Mouse (Mus musculus): Measurements from ENCODE around the gene H2-DMb2.

The H2-DMb2 gene

GRCm38 (mm10) chr17:34179019-34179418 is 35.9 kb downstream of the H2-DMb2 start:
- DNase-seq (ENCODE audit: low read depth, low spot score) = no peak

- DNase-seq (ENCODE audit: low read depth, low spot score) = no peak
Measured at GRCm38 (mm10) chr17:34179913-34180859, 37.1 kb downstream of the H2-DMb2 start.

- no peak for DNase-seq (ENCODE audit: low read depth, low spot score)
Measured at GRCm38 (mm10) chr17:34183564-34184219, 40.6 kb downstream of the H2-DMb2 start.

GRCm38 (mm10) chr17:34185526-34185925 is 42.4 kb downstream of the H2-DMb2 start:
- DNase-seq (ENCODE audit: low read depth, low spot score) = no peak

- DNase-seq (ENCODE audit: low read depth, low spot score) = peak; percentile 69
Measured at GRCm38 (mm10) chr17:34186885-34187260, 43.8 kb downstream of the H2-DMb2 start.

GRCm38 (mm10) chr17:34187261-34187916 is 44.3 kb downstream of the H2-DMb2 start, which contains the start of the genes Tap1 and Psmb9:
Gene Tap1, plus strand, starts transcription at chr17:34187553.
Gene Psmb9, minus strand, starts transcription at chr17:34187764.
- peak; percentile 100 for DNase-seq (ENCODE audit: low read depth, low spot score)

GRCm38 (mm10) chr17:34188010-34188409 is 44.9 kb downstream of the H2-DMb2 start:
- peak; percentile 58 for DNase-seq (ENCODE audit: low read depth, low spot score)

GRCm38 (mm10) chr17:34188986-34189385 is 45.9 kb downstream of the H2-DMb2 start:
- no peak for DNase-seq (ENCODE audit: low read depth, low spot score)

- DNase-seq (ENCODE audit: low read depth, low spot score) = no peak
Measured at GRCm38 (mm10) chr17:34192852-34193251, 49.7 kb downstream of the H2-DMb2 start.

- no peak for DNase-seq (ENCODE audit: low read depth, low spot score)
Measured at GRCm38 (mm10) chr17:34193468-34193867, 50.4 kb downstream of the H2-DMb2 start.

- no peak for DNase-seq (ENCODE audit: low read depth, low spot score)
Measured at GRCm38 (mm10) chr17:34194723-34195122, 51.6 kb downstream of the H2-DMb2 start.

- peak; percentile 83 for DNase-seq (ENCODE audit: low read depth, low spot score)
Measured at GRCm38 (mm10) chr17:34196491-34196890, 53.4 kb downstream of the H2-DMb2 start.

GRCm38 (mm10) chr17:34196941-34197894 is 54.1 kb downstream of the H2-DMb2 start, which contains the start of gene Psmb8:
Gene Psmb8, plus strand, starts transcription at chr17:34197721.
- peak; percentile 90 for DNase-seq (ENCODE audit: low read depth, low spot score)

- peak; percentile 88 for DNase-seq (ENCODE audit: low read depth, low spot score)
Measured at GRCm38 (mm10) chr17:34197904-34198520, 54.9 kb downstream of the H2-DMb2 start.

GRCm38 (mm10) chr17:34198521-34198912 is 55.4 kb downstream of the H2-DMb2 start:
- no peak for DNase-seq (ENCODE audit: low read depth, low spot score)

- DNase-seq (ENCODE audit: low read depth, low spot score) = no peak
Measured at GRCm38 (mm10) chr17:34199050-34199619, 56.0 kb downstream of the H2-DMb2 start.

- no peak for DNase-seq (ENCODE audit: low read depth, low spot score)
Measured at GRCm38 (mm10) chr17:34200047-34200446, 56.9 kb downstream of the H2-DMb2 start.

GRCm38 (mm10) chr17:34200772-34201505 is 57.8 kb downstream of the H2-DMb2 start:
- peak; percentile 45 for DNase-seq (ENCODE audit: low read depth, low spot score)

All from CD4-positive, CD25-positive, alpha-beta regulatory T cell, adult 2 months (primary cell).